In the genomic region with DNA sequence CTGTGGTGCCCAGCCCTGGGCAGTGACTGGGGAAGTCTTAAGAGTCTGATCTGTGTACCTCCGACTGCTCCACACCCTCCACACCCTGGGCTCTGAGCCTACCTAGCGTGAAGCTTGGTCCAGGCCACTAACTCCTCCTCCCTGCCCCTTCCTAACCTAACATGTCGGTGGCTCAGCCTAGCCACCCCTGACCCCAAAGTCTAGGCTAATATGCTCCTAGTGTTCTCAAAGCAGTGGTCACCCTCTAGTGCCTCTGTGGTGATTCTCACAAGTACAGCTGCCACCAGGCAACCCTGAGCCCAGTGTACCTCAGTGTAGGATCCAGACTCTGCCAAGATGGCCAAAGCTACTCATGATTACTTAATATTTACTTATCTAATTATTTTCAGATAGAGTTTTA, we compare ENCODE assay signal across 9 mouse cellular contexts. TPM values are rescaled to one million over a fixed set of nuclear protein-coding genes. Genes with fewer than 3 reads are reported as not detected.
DNase-seq lines count a peak whose midpoint lies in the region; ATAC-seq lines count a peak whose summit lies in the region.
"Had no signal": no experiment of that assay in that cellular context is flagged by ENCODE, and none has a peak within 500 bp of the region (broad histone marks: within the 10 kb centered on the region; RNA-seq: fewer than 3 reads in every experiment).

No protein-coding gene starts in this region.

- no peaks in the 10 kb centered on the region for H3K36me3 ChIP-seq in kidney, embryonic 15.5 days
- no peaks in the 10 kb centered on the region for H3K36me3 ChIP-seq in hindbrain, embryonic 16.5 days (ENCODE audit: control insufficient read depth, insufficient read depth, low read length)
- H3K36me3 ChIP-seq in midbrain, embryonic 16.5 days (ENCODE audit: control insufficient read depth, insufficient read depth, low read length): no peaks in the 10 kb centered on the region

- H3K4me3 ChIP-seq in kidney, embryonic 15.5 days (replicated peaks): no peak overlapping the region
- H3K4me3 ChIP-seq in hindbrain, embryonic 16.5 days (ENCODE audit: low read length): no peak overlapping the region
- no peak overlapping the region for H3K4me3 ChIP-seq in midbrain, embryonic 16.5 days (ENCODE audit: low read depth, low read length)

- no peaks in the 10 kb centered on the region for H3K4me1 ChIP-seq in kidney, embryonic 15.5 days
- no peaks in the 10 kb centered on the region for H3K4me1 ChIP-seq in hindbrain, embryonic 16.5 days (ENCODE audit: control insufficient read depth, insufficient read depth, low read depth, low read length)
- no peaks in the 10 kb centered on the region for H3K4me1 ChIP-seq in midbrain, embryonic 16.5 days (ENCODE audit: control insufficient read depth, insufficient read depth, low read length)

- no peak overlapping the region for H3K27ac ChIP-seq in kidney, embryonic 15.5 days
- no peak overlapping the region for H3K27ac ChIP-seq in hindbrain, embryonic 16.5 days (ENCODE audit: low read depth, low read length)
- H3K27ac ChIP-seq in midbrain, embryonic 16.5 days (ENCODE audit: low read length): no peak overlapping the region

- H3K27me3 ChIP-seq in kidney, embryonic 15.5 days: no peaks in the 10 kb centered on the region
- H3K27me3 ChIP-seq in hindbrain, embryonic 16.5 days (replicated peaks; ENCODE audit: control insufficient read depth, insufficient read depth, low read length): no peaks in the 10 kb centered on the region
- H3K27me3 ChIP-seq in midbrain, embryonic 16.5 days (ENCODE audit: control insufficient read depth, insufficient read depth, low read depth, low read length): no peaks in the 10 kb centered on the region

- no peaks in the 10 kb centered on the region for H3K9me3 ChIP-seq in kidney, embryonic 15.5 days (replicated peaks)
- H3K9me3 ChIP-seq in hindbrain, embryonic 16.5 days (ENCODE audit: control insufficient read depth, low read length): 0 out of 2 replicates have a peak, but pooled peaks cover 4% of the 10 kb centered on the region
- no peaks in the 10 kb centered on the region for H3K9me3 ChIP-seq in midbrain, embryonic 16.5 days (replicated peaks; ENCODE audit: control insufficient read depth, low read length, poor library complexity, severe bottlenecking)

- H3K9ac ChIP-seq in kidney, embryonic 15.5 days: no peak overlapping the region
- no peak overlapping the region for H3K9ac ChIP-seq in hindbrain, embryonic 16.5 days (ENCODE audit: low read depth, low read length)
- no peak overlapping the region for H3K9ac ChIP-seq in midbrain, embryonic 16.5 days (ENCODE audit: low read depth, low read length)

- 0 out of 2 replicates have a peak, but pooled peaks have one; percentile 49 for ATAC-seq in kidney, embryonic 15.5 days (replicated peaks; ENCODE audit: low FRiP score)
- peak; percentile 50 for ATAC-seq in hindbrain, embryonic 16.5 days
- ATAC-seq in midbrain, embryonic 16.5 days: peak; percentile 61; the same call in 1 of the 2 replicates

- WGBS in kidney, embryonic 15.5 days: 67% methylated on average over 3 of the region's 3 CpGs
- WGBS in hindbrain, embryonic 16.5 days: 82% methylated on average over 3 of the region's 3 CpGs
- 74% methylated on average over 3 of the region's 3 CpGs for WGBS in midbrain, embryonic 16.5 days

- H3K4me2 ChIP-seq in kidney, embryonic 15.5 days: no peak overlapping the region
- H3K4me2 ChIP-seq in hindbrain, embryonic 16.5 days (ENCODE audit: low read length): no peak overlapping the region
- H3K4me2 ChIP-seq in midbrain, embryonic 16.5 days (ENCODE audit: low read length): no peak overlapping the region

- DNase-seq in kidney, postnatal 10 days: no peak
- peak; percentile 33 for DNase-seq in adipocyte (ENCODE audit: low spot score)
- no peak for DNase-seq in thymus, adult 18-20 months
- no peak for DNase-seq in spleen, postnatal 14 days (ENCODE audit: low spot score in 2 of 2)
- DNase-seq in cerebellum, adult 11-12 months: no peak

RNA-seq across cellular contexts. Expression of a gene that starts 6.1 kb away (rescaled TPM):
- polyA plus RNA-seq in kidney, embryonic 15.5 days (2015; fragmentation: Nextera tagmentation; extraction: Ambion mirVana): 0.30 and 0.58 TPM in 2 replicates
- polyA plus RNA-seq in hindbrain, embryonic 16.5 days (2015; fragmentation: Nextera tagmentation; extraction: Ambion mirVana): 7.5 and 10.3 TPM in 2 replicates
- 8.4 TPM in 2 replicates for polyA plus RNA-seq in midbrain, embryonic 16.5 days (2015; fragmentation: Nextera tagmentation; extraction: Ambion mirVana)
- polyA plus RNA-seq: CD4-positive, CD25-positive, alpha-beta regulatory T cell, adult 4 months had no signal

RNA-seq across cellular contexts. Expression of a gene that starts 27.7 kb away (rescaled TPM):
- polyA plus RNA-seq in kidney, embryonic 15.5 days (2015; fragmentation: Nextera tagmentation; extraction: Ambion mirVana): 11.7 and 12.6 TPM in 2 replicates
- polyA plus RNA-seq in hindbrain, embryonic 16.5 days (2015; fragmentation: Nextera tagmentation; extraction: Ambion mirVana): 20.9 and 25.1 TPM in 2 replicates
- polyA plus RNA-seq in midbrain, embryonic 16.5 days (2015; fragmentation: Nextera tagmentation; extraction: Ambion mirVana): 12.6 and 17.5 TPM in 2 replicates
- polyA plus RNA-seq: CD4-positive, CD25-positive, alpha-beta regulatory T cell, adult 4 months had no signal

RNA-seq across cellular contexts. Expression of a gene that starts 51.5 kb away (rescaled TPM):
- polyA plus RNA-seq in kidney, embryonic 15.5 days (2015; fragmentation: Nextera tagmentation; extraction: Ambion mirVana): 11.2 and 13.8 TPM in 2 replicates
- polyA plus RNA-seq in hindbrain, embryonic 16.5 days (2015; fragmentation: Nextera tagmentation; extraction: Ambion mirVana): 89.0 and 101 TPM in 2 replicates
- polyA plus RNA-seq in midbrain, embryonic 16.5 days (2015; fragmentation: Nextera tagmentation; extraction: Ambion mirVana): 46.5 and 72.2 TPM in 2 replicates
